Mouse (Mus musculus): Measurements from ENCODE around the gene Vax1. TPM values are rescaled to one million over a fixed set of nuclear protein-coding genes. Genes with fewer than 3 reads are reported as not detected.

The Vax1 gene
- polyA plus RNA-seq, 2 experiments from 2014 or later, result not detected

Other genes with a start within 250 kb of the Vax1 start
- gene Eno4, start 226.6 kb downstream of the Vax1 start, polyA plus RNA-seq (2017; shearing (Covaris generic)), result not detected
- gene Hspa12a, start 226.4 kb downstream of the Vax1 start, polyA plus RNA-seq (2017; shearing (Covaris generic)), result 1 to 10 TPM in 1 of 2 experiments, under 1 TPM in 1; 0.81 to 1.5 TPM
- gene Shtn1, start 94.0 kb downstream of the Vax1 start, polyA plus RNA-seq (2017; shearing (Covaris generic)), result under 1 TPM; 0.19 to 0.33 TPM
- gene Kcnk18, start 49.2 kb upstream of the Vax1 start, polyA plus RNA-seq (2017; shearing (Covaris generic)), result not detected
- gene Slc18a2, start 90.8 kb upstream of the Vax1 start, polyA plus RNA-seq (2017; shearing (Covaris generic)), result 10 to 100 TPM; 12.6 to 19.8 TPM
- 100 to 1,000 TPM; 303 to 848 TPM for gene Rps12-ps3, start 152.2 kb upstream of the Vax1 start, polyA plus RNA-seq (2017; shearing (Covaris generic))
- gene Pdzd8, start 175.7 kb upstream of the Vax1 start, polyA plus RNA-seq (2017; shearing (Covaris generic)), result 1 to 10 TPM; 8.7 to 9.4 TPM